Mouse (Mus musculus): ENCODE results near the gene Ephb1. TPM values are rescaled to one million over a fixed set of nuclear protein-coding genes. Genes with fewer than 3 reads are reported as not detected.

The Ephb1 gene
- total RNA-seq, 2 experiments from 2014 or later, result 15.5 to 22.4 TPM

Small RNAs within 50 kb of the gene (microRNA-seq; reads per million reads assigned to microRNA genes)
- gene Mir7243 (ENCODE audit: borderline number of aligned reads in 2 of 2), result 0 reads per million in 2 experiments

Other genes with a start within 250 kb of the Ephb1 start
- 10 to 100 TPM in 1 of 2 experiments, 1 to 10 TPM in 1; 9.0 to 21.8 TPM for gene Ky, start 151.1 kb upstream of the Ephb1 start, total RNA-seq (2021)